In the genomic region with DNA sequence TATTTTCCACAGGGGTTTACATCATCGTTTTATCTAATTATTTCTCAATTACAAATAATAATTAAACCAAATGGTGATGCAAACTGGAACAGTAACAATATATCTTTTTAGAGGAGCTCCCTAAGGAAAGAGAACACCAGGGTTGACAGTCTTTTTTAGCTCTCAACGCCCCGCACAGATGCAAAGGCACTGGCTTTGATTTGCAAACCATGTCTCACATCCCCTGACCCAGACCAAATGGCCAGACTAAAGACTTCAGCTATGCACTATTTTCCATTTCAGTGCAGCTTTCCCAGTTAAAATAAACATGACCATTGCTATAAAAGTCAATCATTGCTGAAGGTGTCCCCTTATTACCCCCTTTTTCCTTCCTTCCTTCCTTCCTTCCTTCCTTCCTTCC, we compare ENCODE assay signal across 11 mouse cellular contexts.
"Had no signal": no experiment of that assay in that cellular context is flagged by ENCODE, and none has a peak within 500 bp of the region (broad histone marks: within the 10 kb centered on the region; RNA-seq: fewer than 3 reads in every experiment).

No protein-coding gene starts in this region.

- H3K4me2 ChIP-seq: limb, embryonic 12.5 days; neural tube, embryonic 15.5 days had no signal

- ATAC-seq: lung, postnatal 0 days had no signal

- H3K9me3 ChIP-seq: limb, embryonic 12.5 days; midbrain, embryonic 10.5 days; neural tube, embryonic 15.5 days had no signal

- H3K4me1 ChIP-seq: midbrain, embryonic 10.5 days had no signal

- H3K27ac ChIP-seq: limb, embryonic 12.5 days; liver, embryonic 14.5 days; midbrain, embryonic 10.5 days; neural tube, embryonic 15.5 days had no signal

- DNase-seq: layer of hippocampus, adult 9-11 months; layer of hippocampus, postnatal 36 days; right cerebral cortex, adult 18-20 months; right cerebral cortex, postnatal 25 days; thymus, postnatal 36 days had no signal

- H3K9ac ChIP-seq: limb, embryonic 12.5 days; liver, embryonic 14.5 days; neural tube, embryonic 15.5 days had no signal

- H3K36me3 ChIP-seq: limb, embryonic 12.5 days; midbrain, embryonic 10.5 days; neural tube, embryonic 15.5 days had no signal

- H3K27me3 ChIP-seq: limb, embryonic 12.5 days; neural tube, embryonic 15.5 days had no signal

- H3K4me3 ChIP-seq: limb, embryonic 12.5 days; midbrain, embryonic 10.5 days; myocyte; neural tube, embryonic 15.5 days had no signal
